Mouse (Mus musculus) CH12.LX (cell line): ENCODE measurements around the gene B4galnt4. TPM values are rescaled to one million over a fixed set of nuclear protein-coding genes. Genes with fewer than 3 reads are reported as not detected.
"Not testable (repeated sequence)": the region's sequence is repeated elsewhere in the genome, so short reads cannot be mapped to it uniquely, and the experiment has no call there.

Source experiments
- DNase-seq: peaks from one replicate; pipeline ENCODE4 v3.0.0-alpha.2; 2013; ENCODE audit errors: extremely low read depth
- H3K27ac ChIP-seq: 2 replicates; pipeline ENCODE4 v1.5.1; 2012; ENCODE audit warnings: low read depth, mild to moderate bottlenecking, control low read depth, moderate library complexity; ENCODE audit not compliant: insufficient read depth
- H3K27me3 ChIP-seq: replicated peaks from 2 replicates; pipeline ENCODE3; 2012; ENCODE audit warnings: inconsistent platforms
- H3K36me3 ChIP-seq, 2 experiments: replicated peaks in 1 of 2; 2 replicates each; pipeline versions ENCODE3 to v1.6.1; 2012; ENCODE audit warnings: inconsistent platforms in 1 of 2, low read length in 1 of 2, mild to moderate bottlenecking in 1 of 2, mixed read lengths in 1 of 2, moderate library complexity in 1 of 2; ENCODE audit not compliant: control insufficient read depth in 1 of 2, insufficient read depth in 1 of 2
- H3K4me1 ChIP-seq, 2 experiments: 2 replicates each; pipeline ENCODE4 v1.6.1; 2012; ENCODE audit warnings: inconsistent platforms in 1 of 2, moderate library complexity in 1 of 2; ENCODE audit not compliant: insufficient read depth in 2 of 2, control insufficient read depth in 1 of 2
- H3K4me2 ChIP-seq: 2 replicates; pipeline ENCODE4 v1.6.1; 2012; ENCODE audit warnings: low read depth, mild to moderate bottlenecking, control low read depth; ENCODE audit not compliant: poor library complexity, insufficient read depth, severe bottlenecking
- H3K4me3 ChIP-seq, 3 experiments: fragments of 150-350 bp in 1 of 3; sonication (generic) in 1 of 3; replicated peaks in 1 of 3; 2 replicates each; pipeline versions ENCODE3 to v1.5.1; 2011 to 2012; ENCODE audit warnings: low read depth in 2 of 3, low read length in 2 of 3, mild to moderate bottlenecking in 2 of 3, moderate library complexity in 2 of 3, control low read depth in 1 of 3, improper control_type of control experiment in 1 of 3, inconsistent platforms in 1 of 3, mixed read lengths in 1 of 3; ENCODE audit not compliant: poor library complexity in 1 of 3
- H3K79me2 ChIP-seq: replicated peaks from 2 replicates; pipeline ENCODE4 v1.6.1; 2012; ENCODE audit warnings: mild to moderate bottlenecking, moderate library complexity; ENCODE audit not compliant: control insufficient read depth, poor library complexity, insufficient read depth, severe bottlenecking; ENCODE audit errors: extremely low read depth
- H3K9ac ChIP-seq: 2 replicates; pipeline ENCODE4 v1.6.1; 2012; ENCODE audit warnings: low read depth, mild to moderate bottlenecking, control low read depth, moderate library complexity; ENCODE audit not compliant: insufficient read depth
- H3K9me3 ChIP-seq: replicated peaks from 2 replicates; pipeline ENCODE3; 2012; ENCODE audit warnings: low read length, inconsistent platforms, mixed read lengths
- CTCF ChIP-seq, 2 experiments: IDR thresholded peaks in 1 of 2; conservative IDR thresholded peaks in 1 of 2; 2 replicates each; pipeline ENCODE4 v1.5.1; 2011 to 2012; ENCODE audit warnings: low read depth in 2 of 2, low read length in 2 of 2, improper control_type of control experiment in 1 of 2, inconsistent platforms in 1 of 2, mild to moderate bottlenecking in 1 of 2, moderate library complexity in 1 of 2
- IRF4 ChIP-seq: IDR thresholded peaks from 2 replicates; pipeline ENCODE4 v1.6.1; 2014; ENCODE audit warnings: low read depth, mild to moderate bottlenecking, inconsistent platforms, low read length, improper control_type of control experiment
- JUN ChIP-seq: IDR thresholded peaks from 2 replicates; pipeline ENCODE4 v1.6.1; 2011; ENCODE audit warnings: low read depth, mild to moderate bottlenecking, low read length, improper control_type of control experiment, moderate library complexity; ENCODE audit not compliant: insufficient read depth
- KAT2A ChIP-seq: IDR thresholded peaks from 2 replicates; pipeline ENCODE4 v1.6.1; 2012; ENCODE audit warnings: low read length, improper control_type of control experiment, inconsistent platforms; ENCODE audit not compliant: insufficient replicate concordance
- MAFK ChIP-seq: IDR thresholded peaks from 2 replicates; pipeline ENCODE4 v1.6.1; 2011; ENCODE audit warnings: low read length, improper control_type of control experiment; ENCODE audit not compliant: insufficient replicate concordance
- MAX ChIP-seq: IDR thresholded peaks from 2 replicates; pipeline ENCODE4 v1.6.1; 2011; ENCODE audit warnings: low read length, improper control_type of control experiment
- MEF2A ChIP-seq: IDR thresholded peaks from 2 replicates; pipeline ENCODE4 v1.6.1; 2014; ENCODE audit warnings: low read depth, mild to moderate bottlenecking, inconsistent platforms, low read length, improper control_type of control experiment, borderline replicate concordance
- RAD21 ChIP-seq: IDR thresholded peaks from 2 replicates; pipeline ENCODE4 v1.6.1; 2011; ENCODE audit warnings: low read depth, mild to moderate bottlenecking, low read length, improper control_type of control experiment, moderate library complexity
- SIN3A ChIP-seq: IDR thresholded peaks from 2 replicates; pipeline ENCODE4 v1.6.1; 2012; ENCODE audit warnings: low read length, improper control_type of control experiment, inconsistent platforms
- SMC3 ChIP-seq: IDR thresholded peaks from 2 replicates; pipeline ENCODE4 v1.6.1; 2011; ENCODE audit warnings: low read depth, low read length, improper control_type of control experiment
- ZKSCAN1 ChIP-seq: IDR thresholded peaks from 2 replicates; pipeline ENCODE4 v1.6.1; 2012; ENCODE audit warnings: low read depth, inconsistent platforms, low read length, improper control_type of control experiment, borderline replicate concordance
- ZMIZ1 ChIP-seq: IDR thresholded peaks from 2 replicates; pipeline ENCODE4 v1.6.1; 2012; ENCODE audit warnings: low read depth, mild to moderate bottlenecking, inconsistent platforms, low read length, improper control_type of control experiment
- dilution Hi-C: fragments of 300-500 bp; cut with MboI; formaldehyde crosslinking; loops from 2 replicates; pipeline ENCODE4 v1.14.3; 2020; ENCODE audit warnings: low sequenced_read_pairs; ENCODE audit not compliant: extremely low pct_unique_long_range_greater_than_20kb, extremely low pct_ligation_motif_present
- in situ Hi-C: fragments of 300-500 bp; cut with MboI; formaldehyde crosslinking; loops from 3 replicates; pipeline ENCODE4 v1.14.3; 2019; ENCODE audit warnings: low sequenced_read_pairs, low pct_ligation_motif_present, low pct_unique_long_range_greater_than_20kb, mixed read lengths
- polyA plus RNA-seq: library from polyadenylated mRNA; unstranded; fragments of >175 nt; gene quantifications from 2 replicates; pipeline ENCODE4 v1.2.1, GENCODE M21; 2012; ENCODE audit warnings: low read depth; ENCODE audit not compliant: insufficient read length
- total RNA-seq, 2 experiments: library from RNA; depleted of rRNA; stranded (reverse); fragments of 300-350 nt in 1 of 2; fragments of >200 nt in 1 of 2; gene quantifications; 2 replicates each; pipeline ENCODE4 v1.2.3; 2012 to 2014

B4galnt4 gene
- total and polyA plus RNA-seq, 3 experiments, result 0.91 to 13.1 (median 2.9) TPM

- in situ Hi-C loops, result no loop called here
- TF ChIP-seq RAD21 (peak; percentile 6), IRF4 (peak; percentile 41; the same call in 1 of the 2 replicates), MEF2A (no peak), KAT2A (no peak), ZKSCAN1 (no peak), ZMIZ1 (no peak), MAX (no peak), CTCF (conservative IDR thresholded peaks at IDR 0.05 in 1 of 2, IDR thresholded peaks at IDR 0.05 in 1 of 2; ENCODE audit: low read depth in 2 of 2, low read length in 2 of 2) (peak in 1 of 2 experiments; percentile 26; a peak in 1 of 4 replicates), SIN3A (no peak), SMC3 (peak; percentile 15; the same call in 1 of the 2 replicates), MAFK (no peak)
- Histone ChIP-seq H3K36me3 (no peaks in the 10 kb centered on the region), H3K4me2 (no peak overlapping the region), H3K27ac (no peak overlapping the region), H3K9me3 (peaks cover 5% of the 10 kb centered on the region), H3K4me3 (no peak overlapping the region), H3K4me1 (peaks cover 13 to 32% of the 10 kb centered on the region in 2 experiments), H3K27me3 (no peaks in the 10 kb centered on the region), H3K9ac (no peak overlapping the region), H3K79me2 (no peaks in the 10 kb centered on the region)
- dilution Hi-C loops, result no loop called here
- DNase-seq, result no peak
These were observed 43.9 kb upstream of the B4galnt4 start for GRCm38 (mm10) chr7:141016707-141017697.

- peaks cover 16 to 36% of the 10 kb centered on the region in 2 experiments for H3K4me1 ChIP-seq
- dilution Hi-C loops, H3K27ac ChIP-seq: not testable (repeated sequence)
These were observed 43.1 kb upstream of the B4galnt4 start, which contains the start of gene Ifitm6 for GRCm38 (mm10) chr7:141017824-141018223. Gene Ifitm6, minus strand, starts transcription at chr7:141017924.

GRCm38 (mm10) chr7:141019028-141019427 lies 41.9 kb upstream of the B4galnt4 start:
- dilution Hi-C loops, result no loop called here
- in situ Hi-C loops, result no loop called here
- Histone ChIP-seq H3K79me2 (no peaks in the 10 kb centered on the region), H3K4me3 (no peak overlapping the region), H3K9ac (no peak overlapping the region), H3K9me3 (peaks cover 5% of the 10 kb centered on the region), H3K27ac (no peak overlapping the region), H3K4me1 (peaks cover 16 to 36% of the 10 kb centered on the region in 2 experiments), H3K36me3 (no peaks in the 10 kb centered on the region), H3K4me2 (no peak overlapping the region), H3K27me3 (no peaks in the 10 kb centered on the region)
- no peak for TF ChIP-seq JUN
- TF ChIP-seq SIN3A, result no peak
- DNase-seq, result no peak

More at GRCm38 (mm10) chr7:141017824-141018223, 43.1 kb upstream of the B4galnt4 start, which contains the start of gene Ifitm6:
- H3K9ac ChIP-seq, H3K4me2 ChIP-seq, H3K9me3 ChIP-seq, H3K79me2 ChIP-seq, H3K27me3 ChIP-seq, in situ Hi-C loops, H3K36me3 ChIP-seq, DNase-seq, H3K4me3 ChIP-seq: not testable (repeated sequence)
